Mouse (Mus musculus): ENCODE measurements around the gene Pard6a. TPM values are rescaled to one million over a fixed set of nuclear protein-coding genes. Genes with fewer than 3 reads are reported as not detected.
A peak's percentile ranks its signal among the peaks of the same experiment; 100 is the strongest.

Pard6a gene
- polyA plus RNA-seq, 1 experiment from 2014 or later = 45.4 TPM

GRCm38 (mm10) chr8:105725726-105726125 lies 24.8 kb downstream of the Pard6a start:
- no peak overlapping the region for H3K4me2 ChIP-seq
- ATAC-seq (ENCODE audit: low FRiP score) = no peak
- no peak overlapping the region for H3K4me3 ChIP-seq
- no peaks in the 10 kb centered on the region for H3K27me3 ChIP-seq
- no peak overlapping the region for H3K27ac ChIP-seq
- no peaks in the 10 kb centered on the region for H3K4me1 ChIP-seq (replicated peaks)
- no peaks in the 10 kb centered on the region for H3K9me3 ChIP-seq
- H3K9ac ChIP-seq = no peak overlapping the region
- 87% methylated on average over 5 of the region's 5 CpGs for WGBS
- H3K36me3 ChIP-seq = peaks cover 74% of the 10 kb centered on the region

DNA sequence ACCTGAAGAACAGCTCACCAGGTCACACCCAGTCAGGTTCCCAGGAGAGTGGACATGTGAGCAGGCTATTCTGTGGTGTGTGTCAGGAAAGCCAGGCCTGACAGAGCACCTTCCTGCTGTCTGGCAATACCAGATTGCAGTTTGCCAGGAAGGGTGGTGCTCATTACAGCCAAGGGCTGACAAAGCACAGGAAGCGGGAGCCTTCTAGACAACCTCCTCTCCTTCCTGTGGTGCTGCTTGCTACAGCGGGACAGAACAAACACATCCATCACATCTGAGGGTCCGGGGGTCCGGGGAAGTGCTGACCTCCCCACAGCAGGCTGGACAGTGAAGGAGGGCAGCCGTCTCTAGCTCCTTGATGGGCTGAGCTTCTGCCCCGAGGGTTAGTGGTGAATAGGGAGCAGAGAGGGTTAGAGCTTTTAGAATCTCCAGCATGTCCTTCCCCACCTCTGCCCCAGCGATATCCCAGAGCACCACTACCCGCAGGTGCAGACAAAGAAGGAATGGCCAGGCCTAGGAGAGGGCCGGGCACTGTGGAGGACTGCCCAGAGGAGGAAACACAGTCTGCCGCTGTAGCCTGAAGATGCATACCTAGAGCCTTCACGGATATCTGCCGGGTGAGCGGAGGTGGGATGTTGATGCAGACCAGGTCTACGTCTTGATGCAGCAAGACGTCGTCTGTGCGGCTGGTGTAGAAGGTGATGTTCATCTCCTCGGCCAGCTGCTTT lies 26.6 kb downstream of the Pard6a start:
- Histone ChIP-seq H3K27ac (peak overlapping the region; percentile 44; the same call in 1 of the 2 replicates), H3K9ac (no peak overlapping the region), H3K4me2 (no peak overlapping the region), H3K27me3 (no peaks in the 10 kb centered on the region), H3K36me3 (peaks cover 64% of the 10 kb centered on the region), H3K4me1 (replicated peaks) (no peaks in the 10 kb centered on the region), H3K4me3 (no peak overlapping the region), H3K9me3 (no peaks in the 10 kb centered on the region)
- no peak for ATAC-seq (ENCODE audit: low FRiP score)
- 90% methylated on average over 18 of the region's 18 CpGs for WGBS

- 95% methylated on average over 5 of the region's 5 CpGs for WGBS
- no peaks in the 10 kb centered on the region for H3K9me3 ChIP-seq
- no peak overlapping the region for H3K9ac ChIP-seq
- no peak overlapping the region for H3K4me3 ChIP-seq
- no peak overlapping the region for H3K27ac ChIP-seq
- no peak overlapping the region for H3K4me2 ChIP-seq
- H3K4me1 ChIP-seq (replicated peaks) = no peaks in the 10 kb centered on the region; the same call in 1 of the 2 replicates
- no peaks in the 10 kb centered on the region for H3K27me3 ChIP-seq
- ATAC-seq (ENCODE audit: low FRiP score) = no peak
- H3K36me3 ChIP-seq = peaks cover 29% of the 10 kb centered on the region
Measured at GRCm38 (mm10) chr8:105732186-105732585, 31.2 kb downstream of the Pard6a start.

GRCm38 (mm10) chr8:105739216-105739615 lies 38.3 kb downstream of the Pard6a start:
- no peak for ATAC-seq (ENCODE audit: low FRiP score)
- no peak overlapping the region for H3K27ac ChIP-seq
- H3K36me3 ChIP-seq = peaks cover 9% of the 10 kb centered on the region; the same call in 1 of the 2 replicates
- H3K4me2 ChIP-seq = no peak overlapping the region
- 95% methylated on average over 5 of the region's 5 CpGs for WGBS
- no peak overlapping the region for H3K9ac ChIP-seq
- no peaks in the 10 kb centered on the region for H3K27me3 ChIP-seq
- no peaks in the 10 kb centered on the region for H3K9me3 ChIP-seq
- H3K4me3 ChIP-seq = no peak overlapping the region
- no peaks in the 10 kb centered on the region; the same call in 1 of the 2 replicates for H3K4me1 ChIP-seq (replicated peaks)

- H3K4me3 ChIP-seq = no peak overlapping the region
- no peak for ATAC-seq (ENCODE audit: low FRiP score)
Measured at GRCm38 (mm10) chr8:105743301-105743700, 42.4 kb downstream of the Pard6a start.

GRCm38 (mm10) chr8:105750606-105751005 lies 49.7 kb downstream of the Pard6a start:
- peaks cover 4% of the 10 kb centered on the region; the same call in 1 of the 2 replicates for H3K36me3 ChIP-seq
- H3K9ac ChIP-seq = peak overlapping the region; percentile 58; the same call in 1 of the 2 replicates
- no peaks in the 10 kb centered on the region for H3K9me3 ChIP-seq
- H3K27me3 ChIP-seq = no peaks in the 10 kb centered on the region
- H3K4me3 ChIP-seq = peak overlapping the region; percentile 16
- H3K4me2 ChIP-seq = peak overlapping the region; percentile 40
- peak; percentile 36; the same call in 1 of the 2 replicates for ATAC-seq (ENCODE audit: low FRiP score)
- peak overlapping the region; percentile 72 for H3K27ac ChIP-seq
- H3K4me1 ChIP-seq (replicated peaks) = peaks cover 68% of the 10 kb centered on the region
- 15% methylated on average over 11 of the region's 11 CpGs for WGBS

More at GRCm38 (mm10) chr8:105743301-105743700, 42.4 kb downstream of the Pard6a start:
- Histone ChIP-seq H3K27me3 (no peaks in the 10 kb centered on the region), H3K4me1 (replicated peaks) (peaks cover 10% of the 10 kb centered on the region), H3K27ac (no peak overlapping the region), H3K9ac (no peak overlapping the region), H3K36me3 (peaks cover 5% of the 10 kb centered on the region; the same call in 1 of the 2 replicates), H3K9me3 (no peaks in the 10 kb centered on the region), H3K4me2 (no peak overlapping the region)
- 91% methylated on average over 4 of the region's 4 CpGs for WGBS

Other genes with a start within 250 kb of the Pard6a start
- 170 and 181 TPM in 2 replicates for gene Tppp3, start 229.6 kb upstream of the Pard6a start, polyA plus RNA-seq (2015; fragmentation: Nextera tagmentation; extraction: Ambion mirVana)
- gene Zdhhc1, start 204.2 kb upstream of the Pard6a start, polyA plus RNA-seq (2015; fragmentation: Nextera tagmentation; extraction: Ambion mirVana) = 30.9 and 34.3 TPM in 2 replicates
- 7.8 and 11.0 TPM in 2 replicates for gene Hsd11b2, start 182.4 kb upstream of the Pard6a start, polyA plus RNA-seq (2015; fragmentation: Nextera tagmentation; extraction: Ambion mirVana)
- gene Atp6v0d1, start 135.1 kb upstream of the Pard6a start, polyA plus RNA-seq (2015; fragmentation: Nextera tagmentation; extraction: Ambion mirVana) = 201 and 203 TPM in 2 replicates
- 26.6 and 27.1 TPM in 2 replicates for gene Ripor1, start 95.9 kb upstream of the Pard6a start, polyA plus RNA-seq (2015; fragmentation: Nextera tagmentation; extraction: Ambion mirVana)
- 114 and 120 TPM in 2 replicates for gene Ctcf, start 64.6 kb upstream of the Pard6a start, polyA plus RNA-seq (2015; fragmentation: Nextera tagmentation; extraction: Ambion mirVana)
- gene Agrp, start 63.8 kb upstream of the Pard6a start, polyA plus RNA-seq (2015; fragmentation: Nextera tagmentation; extraction: Ambion mirVana) = 0.43 and 1.2 TPM in 2 replicates
- 16.2 TPM in 2 replicates for gene Carmil2, start 14.9 kb upstream of the Pard6a start, polyA plus RNA-seq (2015; fragmentation: Nextera tagmentation; extraction: Ambion mirVana)
- gene Acd, start within 50 bp of the Pard6a start, polyA plus RNA-seq (2015; fragmentation: Nextera tagmentation; extraction: Ambion mirVana) = 93.0 and 95.2 TPM in 2 replicates
- gene 4933405L10Rik, start 6.5 kb downstream of the Pard6a start, polyA plus RNA-seq (2015; fragmentation: Nextera tagmentation; extraction: Ambion mirVana) = 0.16 and 0.28 TPM in 2 replicates
- 12.8 TPM in 2 replicates for gene Enkd1, start 7.1 kb downstream of the Pard6a start, polyA plus RNA-seq (2015; fragmentation: Nextera tagmentation; extraction: Ambion mirVana)
- 90.7 and 94.2 TPM in 2 replicates for gene Gfod2, start 57.5 kb downstream of the Pard6a start, polyA plus RNA-seq (2015; fragmentation: Nextera tagmentation; extraction: Ambion mirVana)
- gene Ranbp10, start 126.2 kb downstream of the Pard6a start, polyA plus RNA-seq (2015; fragmentation: Nextera tagmentation; extraction: Ambion mirVana) = 11.5 and 14.3 TPM in 2 replicates
- gene Tsnaxip1, start 126.6 kb downstream of the Pard6a start, polyA plus RNA-seq (2015; fragmentation: Nextera tagmentation; extraction: Ambion mirVana) = 0.80 and 1.6 TPM in 2 replicates
- gene Cenpt, start 152.1 kb downstream of the Pard6a start, polyA plus RNA-seq (2015; fragmentation: Nextera tagmentation; extraction: Ambion mirVana) = 59.7 and 61.1 TPM in 2 replicates
- 58.7 and 60.6 TPM in 2 replicates for gene Thap11, start 154.0 kb downstream of the Pard6a start, polyA plus RNA-seq (2015; fragmentation: Nextera tagmentation; extraction: Ambion mirVana)
- gene Nutf2, start 159.4 kb downstream of the Pard6a start, polyA plus RNA-seq (2015; fragmentation: Nextera tagmentation; extraction: Ambion mirVana) = 186 and 205 TPM in 2 replicates
- gene Edc4, start 179.7 kb downstream of the Pard6a start, polyA plus RNA-seq (2015; fragmentation: Nextera tagmentation; extraction: Ambion mirVana) = 49.3 and 50.3 TPM in 2 replicates
- 0.88 and 0.94 TPM in 2 replicates for gene Nrn1l, start 192.4 kb downstream of the Pard6a start, polyA plus RNA-seq (2015; fragmentation: Nextera tagmentation; extraction: Ambion mirVana)
- 12.4 and 13.1 TPM in 2 replicates for gene Pskh1, start 199.3 kb downstream of the Pard6a start, polyA plus RNA-seq (2015; fragmentation: Nextera tagmentation; extraction: Ambion mirVana)
- gene Ctrl, start 232.7 kb downstream of the Pard6a start, polyA plus RNA-seq (2015; fragmentation: Nextera tagmentation; extraction: Ambion mirVana) = 2.8 and 4.0 TPM in 2 replicates
- gene Psmb10, start 237.3 kb downstream of the Pard6a start, polyA plus RNA-seq (2015; fragmentation: Nextera tagmentation; extraction: Ambion mirVana) = 40.3 and 46.9 TPM in 2 replicates
- 0.90 and 1.0 TPM in 2 replicates for gene Lcat, start 242.2 kb downstream of the Pard6a start, polyA plus RNA-seq (2015; fragmentation: Nextera tagmentation; extraction: Ambion mirVana)